Mouse (Mus musculus): ENCODE results near the gene Nhlrc2. TPM values are rescaled to one million over a fixed set of nuclear protein-coding genes. Genes with fewer than 3 reads are reported as not detected.

Gene Nhlrc2
- total RNA-seq, 2 experiments from 2014 or later, result 15.5 to 20.2 TPM

DNA sequence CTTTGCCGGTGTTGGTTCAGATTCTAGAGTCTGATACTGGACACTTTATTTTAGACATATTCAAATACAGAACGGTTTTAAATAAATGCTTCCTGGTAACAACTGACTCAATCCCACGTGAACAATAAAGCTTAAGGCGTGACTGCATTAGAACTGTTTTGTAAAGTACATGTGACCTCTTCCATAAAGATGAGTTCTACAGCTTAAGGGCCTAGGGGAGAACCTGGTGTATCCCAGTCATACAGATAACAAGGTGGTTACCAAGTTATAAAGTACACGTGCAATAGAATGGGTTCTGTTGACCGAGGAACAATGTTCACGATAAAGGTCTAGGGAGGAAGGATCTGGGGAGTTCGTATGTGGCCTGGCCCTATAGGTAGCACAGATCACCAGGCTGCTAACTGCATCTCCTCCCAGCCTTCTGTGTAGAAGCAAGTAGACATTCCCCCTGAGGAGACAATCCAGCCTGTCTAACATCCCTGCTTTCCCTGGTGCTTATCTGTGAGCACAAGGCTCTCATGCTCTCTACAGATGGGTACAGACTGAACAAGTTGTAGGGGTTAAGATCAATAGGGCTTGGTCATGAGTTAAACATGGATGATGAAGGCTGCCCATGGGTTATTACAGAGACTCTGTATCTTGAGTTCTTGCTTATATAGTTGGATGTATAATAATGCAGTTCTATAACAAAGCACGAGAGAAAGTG is 14.5 kb downstream of the Nhlrc2 start:
- ATAC-seq (replicated peaks; ENCODE audit: low FRiP score, low TSS enrichment, poor library complexity, severe bottlenecking), result peak; percentile 38; the same call in 1 of the 2 replicates

DNA sequence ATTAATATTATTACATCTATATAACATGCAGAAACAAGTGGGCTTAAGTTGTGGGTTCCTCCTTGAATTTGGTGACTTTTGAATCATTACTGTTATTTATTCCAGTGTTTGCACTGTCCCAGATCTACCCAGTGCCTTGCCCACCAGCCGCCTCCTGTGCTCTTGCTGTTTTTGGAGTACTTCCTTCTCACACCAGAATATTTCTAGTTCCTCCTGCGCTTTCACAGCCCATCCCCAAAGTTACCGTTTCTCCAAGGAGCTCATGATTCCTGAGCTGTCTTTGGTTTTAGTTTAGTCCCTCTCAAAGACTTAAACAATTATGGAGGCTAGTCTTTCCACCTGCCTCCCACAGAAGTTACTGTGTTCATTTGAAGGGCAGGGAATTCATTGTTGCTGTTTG is 15.4 kb downstream of the Nhlrc2 start:
- ATAC-seq (replicated peaks; ENCODE audit: low FRiP score, low TSS enrichment, poor library complexity, severe bottlenecking), result no peak

DNA sequence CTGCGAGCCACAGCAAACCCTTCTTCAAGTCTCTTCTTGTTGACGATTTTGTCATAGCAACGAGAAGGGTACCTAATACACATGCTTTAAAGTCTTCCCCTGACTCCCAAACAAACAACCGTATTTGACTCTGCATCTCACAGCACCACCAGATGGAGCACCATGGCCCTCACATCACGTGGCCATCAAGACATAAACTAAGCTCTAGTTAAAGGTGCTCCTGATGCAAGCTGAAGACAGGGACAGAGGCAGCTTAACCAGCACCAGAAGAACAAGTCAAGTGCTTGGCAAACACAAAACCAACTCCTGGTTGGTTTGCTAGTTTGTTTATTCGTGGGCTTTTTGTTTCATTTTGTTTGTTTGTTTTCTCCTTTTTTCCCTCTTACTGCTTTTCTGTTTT is 17.3 kb downstream of the Nhlrc2 start:
- ATAC-seq (replicated peaks; ENCODE audit: low FRiP score, low TSS enrichment, poor library complexity, severe bottlenecking), result peak; percentile 31; the same call in 1 of the 2 replicates

DNA sequence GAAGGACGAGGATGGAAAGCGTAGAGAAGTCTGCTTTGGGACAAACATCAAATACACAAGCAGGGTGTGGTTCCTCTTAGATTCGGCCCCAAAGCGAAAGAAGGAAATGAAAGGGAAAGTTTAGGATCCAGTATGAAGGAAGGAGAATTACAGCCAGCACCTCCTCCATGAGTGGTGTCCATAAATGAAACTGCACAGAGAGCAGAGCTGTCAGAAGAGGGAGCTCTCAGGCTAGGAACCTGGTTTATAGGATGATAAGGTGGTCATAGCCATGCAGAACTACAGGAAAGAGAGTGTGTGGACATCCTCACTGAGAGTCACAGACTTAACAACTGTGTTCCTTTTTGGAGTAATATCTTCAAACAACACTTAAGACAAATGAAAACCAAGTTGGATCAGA is 18.0 kb downstream of the Nhlrc2 start:
- ATAC-seq (replicated peaks; ENCODE audit: low FRiP score, low TSS enrichment, poor library complexity, severe bottlenecking), result no peak

DNA sequence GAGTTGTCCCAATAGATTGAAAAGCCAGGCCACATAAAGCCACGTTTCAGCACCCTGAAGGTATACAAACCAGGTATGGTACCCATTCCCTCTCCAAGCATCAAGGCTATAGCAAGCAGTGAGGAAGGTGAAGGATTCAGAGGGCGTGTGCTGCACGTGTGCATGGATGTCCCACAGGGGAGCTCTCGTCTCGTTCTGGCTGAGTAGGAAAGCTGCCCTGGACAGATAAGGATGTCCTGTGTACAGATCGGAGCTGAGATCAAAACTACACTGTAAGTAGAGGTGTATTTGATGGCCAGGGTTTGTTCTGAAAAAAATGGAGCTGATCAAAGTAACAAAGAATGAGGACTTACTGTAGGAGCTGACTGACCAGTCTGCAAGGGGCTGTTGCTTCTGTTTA is 18.9 kb downstream of the Nhlrc2 start:
- peak; percentile 66 for ATAC-seq (replicated peaks; ENCODE audit: low FRiP score, low TSS enrichment, poor library complexity, severe bottlenecking)

DNA sequence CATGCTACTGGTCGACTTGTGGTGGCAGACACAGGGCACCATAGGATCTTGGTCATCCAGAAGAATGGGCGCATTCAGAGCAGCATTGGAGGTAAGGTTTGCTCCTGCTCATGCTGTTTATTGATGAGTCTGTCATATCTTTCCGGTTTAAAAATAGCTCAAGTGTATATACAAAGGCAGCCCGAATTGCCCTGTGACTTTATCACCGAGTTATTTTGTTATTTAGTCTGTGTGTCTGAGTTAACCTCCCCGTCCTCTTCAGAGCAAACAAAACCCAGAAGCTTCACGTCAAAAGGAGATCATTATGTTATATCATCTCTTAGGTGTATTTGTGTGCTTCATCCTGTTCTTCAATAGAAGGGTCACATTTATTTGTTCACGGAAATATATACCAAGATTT is 22.7 kb downstream of the Nhlrc2 start:
- ATAC-seq (replicated peaks; ENCODE audit: low FRiP score, low TSS enrichment, poor library complexity, severe bottlenecking), result no peak

DNA sequence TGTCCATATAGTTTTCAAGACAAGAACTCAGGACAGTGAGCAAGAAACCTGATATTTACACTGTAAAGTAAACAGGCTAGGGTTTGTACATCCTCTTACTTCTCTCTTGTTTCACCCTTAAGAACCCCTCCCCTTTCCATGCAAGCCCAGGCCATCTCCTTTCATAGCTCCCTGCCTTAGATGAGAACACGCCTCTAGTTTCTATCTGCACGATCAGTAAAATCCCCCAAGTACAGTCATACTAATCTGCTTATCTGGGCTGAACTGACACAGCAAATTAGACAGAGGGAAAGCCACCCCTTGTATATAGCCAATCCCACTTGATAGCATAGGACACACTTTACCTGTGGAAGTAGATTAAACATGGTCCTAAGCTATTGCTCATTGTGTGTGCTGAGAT is 23.2 kb downstream of the Nhlrc2 start:
- 0 out of 2 replicates have a peak, but pooled peaks have one; percentile 33 for ATAC-seq (replicated peaks; ENCODE audit: low FRiP score, low TSS enrichment, poor library complexity, severe bottlenecking)

DNA sequence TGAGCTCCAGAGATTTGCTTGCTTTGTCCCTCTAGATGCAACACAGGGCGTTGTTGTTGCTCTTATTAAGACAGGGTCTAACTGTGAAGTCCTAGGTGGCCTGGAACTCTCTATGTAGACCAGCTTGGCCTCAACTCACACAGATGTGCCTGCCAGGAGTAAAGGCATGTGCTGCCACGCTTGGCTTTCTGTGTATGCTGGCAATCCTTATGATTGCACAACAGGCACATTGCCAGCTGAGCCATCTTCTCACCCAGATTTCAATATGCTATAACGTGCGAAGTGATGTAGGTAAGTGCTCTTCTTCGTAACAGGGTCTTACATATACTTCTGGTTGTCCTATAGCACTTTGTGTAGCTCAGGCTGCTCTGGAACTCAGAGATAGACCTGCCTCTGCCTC is 23.9 kb downstream of the Nhlrc2 start:
- ATAC-seq (replicated peaks; ENCODE audit: low FRiP score, low TSS enrichment, poor library complexity, severe bottlenecking), result no peak

DNA sequence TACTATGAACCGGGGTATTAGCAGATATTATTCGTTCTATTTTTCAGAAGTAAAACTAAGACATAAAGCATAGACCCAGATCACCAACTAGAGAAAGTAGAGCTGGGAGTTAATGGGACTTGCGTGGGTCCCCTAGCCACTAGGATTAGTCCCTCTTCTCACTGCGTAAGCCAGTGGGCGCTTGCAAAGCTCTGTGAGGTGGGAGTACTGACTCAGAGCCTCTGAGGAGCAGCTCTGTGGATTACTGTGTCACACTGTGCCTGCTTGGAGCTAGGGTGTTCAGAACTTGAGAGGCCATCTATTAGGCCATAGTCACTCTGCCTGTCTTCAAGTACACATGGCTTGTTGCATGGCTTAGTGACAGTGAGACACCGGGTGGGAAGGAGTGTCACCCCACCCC is 25.1 kb downstream of the Nhlrc2 start:
- ATAC-seq (replicated peaks; ENCODE audit: low FRiP score, low TSS enrichment, poor library complexity, severe bottlenecking), result no peak

DNA sequence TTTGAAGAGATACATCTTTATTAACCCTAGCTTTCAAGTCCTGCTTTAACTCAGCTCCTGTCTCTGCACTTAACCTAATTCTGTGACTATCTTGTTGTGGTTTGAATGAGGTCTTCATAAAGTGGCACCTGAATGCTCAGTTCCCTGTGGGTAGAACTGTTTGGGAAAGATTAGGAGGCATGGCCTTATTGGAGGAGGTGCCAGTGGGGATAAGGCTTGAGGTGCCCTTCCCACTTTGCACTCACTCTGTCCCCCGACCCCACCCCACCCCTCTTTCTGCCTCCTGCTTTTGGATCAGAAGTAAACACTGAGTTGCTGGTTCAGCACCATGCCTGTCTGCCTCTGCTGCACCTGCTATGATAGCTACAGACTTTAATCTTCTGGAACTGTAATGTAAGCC is 29.7 kb downstream of the Nhlrc2 start:
- ATAC-seq (replicated peaks; ENCODE audit: low FRiP score, low TSS enrichment, poor library complexity, severe bottlenecking), result peak; percentile 76

DNA sequence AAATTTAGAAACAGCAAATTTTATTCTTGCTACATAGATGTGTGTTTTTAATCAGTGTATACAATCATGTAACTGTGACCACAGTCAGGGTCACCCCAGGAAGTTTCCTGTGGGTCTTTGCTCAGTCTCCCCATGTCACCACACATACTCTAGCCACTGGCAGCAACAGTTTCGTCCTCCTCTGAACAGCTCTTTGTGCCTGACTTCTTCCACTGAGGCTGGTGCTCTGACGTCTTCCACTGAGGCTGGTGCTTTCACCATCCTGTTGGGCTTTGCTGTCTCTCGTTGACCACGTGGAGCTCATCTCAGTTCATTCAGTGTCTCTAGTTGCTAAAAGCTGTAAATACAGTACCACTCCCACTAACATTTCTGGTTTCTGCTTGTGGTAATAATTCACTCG is 33.9 kb downstream of the Nhlrc2 start:
- ATAC-seq (replicated peaks; ENCODE audit: low FRiP score, low TSS enrichment, poor library complexity, severe bottlenecking), result no peak

DNA sequence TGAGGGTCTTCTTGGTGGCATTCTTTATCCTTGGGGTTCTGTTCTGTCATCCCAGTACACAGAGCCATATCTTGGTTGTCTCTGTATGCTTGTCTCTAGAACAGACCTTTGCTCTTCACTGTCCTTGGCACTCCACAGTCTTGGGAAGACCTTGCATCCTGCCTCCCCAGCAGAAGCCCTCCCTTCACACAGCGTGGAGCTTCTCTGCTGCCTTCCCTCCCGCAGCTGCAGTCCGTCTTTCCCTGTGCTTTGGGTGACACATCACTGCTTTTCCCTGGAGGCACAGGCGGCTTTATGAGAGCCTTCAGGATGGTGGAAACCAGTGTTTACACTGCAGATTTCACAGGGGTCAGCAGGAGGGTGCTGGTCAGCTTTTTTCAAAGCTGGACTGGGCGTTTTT is 35.7 kb downstream of the Nhlrc2 start:
- ATAC-seq (replicated peaks; ENCODE audit: low FRiP score, low TSS enrichment, poor library complexity, severe bottlenecking), result no peak

DNA sequence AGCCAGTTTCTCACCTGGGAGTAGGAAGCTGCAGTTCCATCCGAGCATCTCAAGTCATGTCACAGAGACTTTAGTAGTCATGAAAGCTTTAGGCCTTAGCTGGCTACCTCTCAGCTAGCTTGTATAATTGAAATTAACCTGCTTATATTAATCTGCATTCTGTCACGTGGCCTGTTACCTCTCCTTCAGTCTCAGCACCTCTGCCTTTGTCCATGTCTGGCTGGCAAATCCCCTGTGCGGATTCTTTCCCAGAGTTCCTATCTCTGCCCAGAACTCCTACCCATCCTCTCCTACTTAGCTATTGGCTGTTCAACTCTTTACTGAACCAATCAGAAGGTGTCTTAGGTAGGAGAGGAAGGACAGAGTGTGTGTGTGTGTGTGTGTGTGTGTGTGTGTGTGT is 36.2 kb downstream of the Nhlrc2 start:
- no peak for ATAC-seq (replicated peaks; ENCODE audit: low FRiP score, low TSS enrichment, poor library complexity, severe bottlenecking)

DNA sequence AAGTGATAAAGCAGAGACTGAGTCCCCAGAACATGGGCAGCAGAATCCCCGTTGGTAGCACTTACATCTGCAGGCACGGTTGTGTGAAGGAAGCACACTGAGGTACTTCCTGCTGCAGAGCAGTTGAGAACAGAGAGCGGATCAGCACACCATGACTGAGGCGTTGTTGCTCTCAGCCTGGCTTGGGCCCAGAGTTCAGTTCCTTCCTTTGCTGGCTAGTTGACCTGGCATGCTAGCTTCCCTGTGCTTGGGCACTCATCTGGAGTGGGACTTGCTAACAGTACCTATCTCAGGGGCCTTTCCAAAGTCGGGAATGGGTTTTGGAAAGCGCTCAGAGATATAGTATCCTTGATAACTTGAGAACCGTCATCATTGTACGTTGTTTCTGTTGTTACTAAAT is 38.3 kb downstream of the Nhlrc2 start:
- no peak for ATAC-seq (replicated peaks; ENCODE audit: low FRiP score, low TSS enrichment, poor library complexity, severe bottlenecking)

DNA sequence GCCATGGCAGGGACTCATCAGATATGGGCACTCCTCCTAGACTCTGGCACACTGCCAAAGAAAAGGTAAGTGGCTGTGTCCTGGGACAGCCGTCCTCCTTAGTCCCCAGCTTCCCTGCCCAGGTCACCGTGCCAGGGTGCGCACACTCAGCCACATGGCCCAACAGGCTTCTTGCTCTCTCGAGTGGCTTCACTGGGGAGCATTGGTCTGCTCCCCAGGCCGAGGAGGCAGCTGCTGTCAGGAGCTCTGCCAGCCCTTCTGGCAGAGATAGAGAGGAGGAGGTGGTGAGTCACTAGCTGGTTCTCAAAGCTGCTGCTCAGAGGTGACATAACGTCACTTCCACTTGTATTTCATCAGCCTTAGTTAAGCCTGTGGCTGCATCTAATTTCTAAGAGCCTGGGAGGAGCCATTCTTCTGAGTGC is 40.2 kb downstream of the Nhlrc2 start:
- ATAC-seq (replicated peaks; ENCODE audit: low FRiP score, low TSS enrichment, poor library complexity, severe bottlenecking), result peak; percentile 72

DNA sequence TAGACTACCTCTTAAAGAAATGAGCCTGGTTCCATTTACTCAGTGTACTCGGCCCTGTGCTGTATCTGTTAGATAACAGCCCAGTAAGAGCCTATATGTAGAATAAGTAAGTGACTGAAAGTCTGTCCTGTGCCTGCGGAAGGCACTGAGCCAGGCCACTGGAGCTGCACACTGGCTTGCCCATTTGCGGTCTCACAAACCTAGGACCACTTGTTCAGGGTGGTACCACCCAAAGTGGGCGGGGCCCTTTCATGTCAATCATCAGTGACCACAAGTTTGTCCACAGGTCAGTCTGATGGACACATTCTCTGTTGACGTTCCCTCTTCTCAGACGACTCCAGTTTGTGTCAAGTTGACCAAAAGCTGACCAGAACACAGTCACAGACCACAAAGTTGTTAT is 40.9 kb downstream of the Nhlrc2 start:
- ATAC-seq (replicated peaks; ENCODE audit: low FRiP score, low TSS enrichment, poor library complexity, severe bottlenecking), result no peak

DNA sequence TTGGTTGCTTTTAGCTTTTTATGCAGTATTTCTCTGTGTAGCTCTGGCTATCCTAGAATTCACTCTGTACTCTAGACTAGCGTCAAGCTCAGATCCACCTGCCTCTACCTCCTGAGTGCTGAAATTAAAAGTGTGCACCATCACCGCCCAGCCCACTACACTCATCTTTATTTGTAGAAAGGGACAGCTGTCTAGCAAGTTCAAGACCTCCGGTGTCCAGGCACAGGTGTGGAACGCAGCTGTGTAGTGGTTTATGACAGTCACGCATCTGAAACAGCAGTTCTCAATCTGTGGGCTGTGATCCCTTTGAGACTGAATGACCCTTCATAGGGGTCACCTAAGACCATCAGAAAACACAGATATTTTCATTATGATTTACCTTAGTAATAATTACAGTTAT is 41.4 kb downstream of the Nhlrc2 start:
- ATAC-seq (replicated peaks; ENCODE audit: low FRiP score, low TSS enrichment, poor library complexity, severe bottlenecking), result no peak

DNA sequence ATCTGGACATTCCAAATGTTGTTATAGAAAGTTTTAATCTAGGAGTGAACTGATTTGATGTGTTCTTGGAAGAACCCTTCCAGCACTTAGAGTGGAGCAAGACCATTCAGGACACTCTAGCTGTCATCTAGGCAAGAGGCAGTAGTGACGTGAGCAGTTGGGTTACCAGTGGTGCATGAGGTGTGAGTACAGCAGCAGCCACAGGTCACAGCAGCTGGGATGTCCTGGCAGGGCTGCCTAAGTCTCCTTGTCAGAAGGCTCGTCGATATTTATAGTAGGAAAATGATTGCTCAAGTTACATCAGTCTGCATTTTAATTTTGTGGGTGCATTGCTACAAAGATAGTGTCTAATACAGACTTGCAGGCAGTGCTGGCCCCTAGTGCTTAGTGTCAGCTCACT is 42.2 kb downstream of the Nhlrc2 start:
- no peak for ATAC-seq (replicated peaks; ENCODE audit: low FRiP score, low TSS enrichment, poor library complexity, severe bottlenecking)

DNA sequence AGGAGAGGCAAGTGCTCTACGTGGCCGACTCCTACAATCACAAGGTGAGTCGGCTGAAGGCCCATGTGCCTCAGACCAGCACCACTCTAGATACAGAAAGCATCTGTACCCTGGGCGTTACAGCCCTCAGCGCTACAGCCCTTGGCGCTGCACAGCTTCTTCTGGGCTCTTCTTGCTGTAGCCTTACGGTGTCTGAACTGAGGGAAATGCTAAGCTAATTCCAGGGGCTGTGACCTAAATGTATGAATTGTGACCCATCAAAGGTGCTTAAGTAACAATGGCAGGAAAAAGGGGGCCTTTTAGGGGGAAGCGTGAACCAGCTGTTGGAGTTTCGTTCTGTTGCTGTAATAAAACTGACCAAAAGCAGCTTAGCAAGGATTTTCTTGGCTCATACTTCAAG is 44.4 kb downstream of the Nhlrc2 start:
- ATAC-seq (replicated peaks; ENCODE audit: low FRiP score, low TSS enrichment, poor library complexity, severe bottlenecking), result no peak

DNA sequence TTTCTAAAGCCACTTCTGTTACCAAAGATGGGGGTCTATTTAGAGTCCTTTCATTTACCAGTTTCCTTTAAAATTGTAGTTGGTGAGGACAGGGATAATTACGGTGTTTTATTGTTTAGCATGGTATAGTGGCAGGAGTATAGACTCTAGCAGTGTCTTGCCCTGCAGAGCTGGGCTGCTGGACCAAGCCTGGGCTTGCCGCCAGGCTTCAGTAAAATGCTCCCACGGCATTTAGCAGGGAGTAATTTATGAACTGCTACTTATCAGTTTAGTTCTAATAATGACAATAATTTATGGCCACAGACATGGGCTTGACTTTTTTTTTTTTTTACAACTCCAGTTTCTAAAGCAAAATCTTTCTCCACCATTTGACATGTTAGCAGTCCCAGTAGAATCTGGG is 51.9 kb downstream of the Nhlrc2 start:
- ATAC-seq (replicated peaks; ENCODE audit: low FRiP score, low TSS enrichment, poor library complexity, severe bottlenecking), result no peak

DNA sequence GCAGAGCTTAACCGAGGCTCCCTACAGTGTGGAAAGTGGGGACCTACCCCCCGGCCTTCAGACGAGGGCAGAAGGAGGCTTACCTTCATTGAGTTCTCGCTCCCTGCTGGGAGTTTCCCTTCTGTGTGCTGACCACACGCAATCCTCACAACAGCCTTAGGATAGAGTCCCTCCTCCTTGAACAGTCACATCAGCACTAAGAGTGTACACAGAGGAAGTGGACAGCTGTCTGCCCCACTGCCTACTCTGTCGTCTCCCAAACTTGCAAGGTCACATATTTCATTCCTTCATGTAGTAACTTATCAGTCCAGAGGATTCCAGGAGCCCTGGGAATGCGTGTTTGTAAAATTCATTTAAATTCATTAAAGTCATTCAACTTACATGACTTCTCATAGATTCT is 52.7 kb downstream of the Nhlrc2 start:
- no peak for ATAC-seq (replicated peaks; ENCODE audit: low FRiP score, low TSS enrichment, poor library complexity, severe bottlenecking)

DNA sequence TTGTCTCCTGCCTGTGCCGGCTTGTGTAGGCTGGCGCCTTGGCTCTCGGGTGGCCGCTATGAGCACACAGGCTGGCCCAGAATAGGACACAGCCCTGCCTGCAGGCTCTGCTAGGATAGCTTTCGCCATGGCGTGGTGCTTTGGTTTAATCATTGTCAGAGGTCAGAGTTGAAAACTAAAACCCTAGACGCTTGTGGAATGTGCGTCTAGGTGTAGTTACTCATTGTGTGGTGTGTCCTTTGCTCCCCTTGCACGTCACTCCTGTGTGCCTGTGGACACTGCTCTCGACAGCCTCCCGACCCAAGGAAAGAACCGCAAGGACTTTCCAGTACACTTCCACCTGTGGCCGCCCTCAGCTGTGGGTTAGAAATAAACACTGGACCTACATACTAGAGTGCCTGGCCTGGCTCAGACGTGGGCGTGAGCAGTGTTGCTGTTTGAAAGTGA is 53.9 kb downstream of the Nhlrc2 start:
- ATAC-seq (replicated peaks; ENCODE audit: low FRiP score, low TSS enrichment, poor library complexity, severe bottlenecking), result no peak

Measured in megakaryocyte-erythroid progenitor cell, adult 5-6 weeks (primary cell).